Mouse (Mus musculus): ENCODE measurements around the gene Klhl30.

GRCm38 (mm10) chr1:91301206-91301920 is 49.5 kb upstream of the Klhl30 start:
- TF ChIP-seq CTCF (IDR thresholded peaks at IDR 0.05; ENCODE audit: borderline replicate concordance, insufficient read depth, low read depth, low read length) (no peak), POLR2A (IDR thresholded peaks at IDR 0.05; ENCODE audit: borderline replicate concordance, insufficient read depth, low read length) (no peak)
